Mouse (Mus musculus): ENCODE data around the gene Sdk1. TPM values are rescaled to one million over a fixed set of nuclear protein-coding genes. Genes with fewer than 3 reads are reported as not detected.

Gene Sdk1
- polyA plus RNA-seq (2012; ENCODE audit: insufficient read depth, insufficient read length, missing spikeins): 0.11 and 0.55 TPM in 2 replicates

GRCm38 (mm10) chr5:141240841-141241543 is at the start of gene Sdk1:
Sdk1 (plus strand) TSS chr5:141241490.
- Histone ChIP-seq H3K27ac (ENCODE audit: insufficient read depth, low read depth, low read length) (no peak within 1 kb of the TSS), H3K4me1 (ENCODE audit: control insufficient read depth, insufficient read depth, low read length) (no peaks in the 10 kb centered on the region), H3K4me3 (ENCODE audit: insufficient read depth, low read length) (peak within 1 kb of the TSS; percentile 55)
- TF ChIP-seq CTCF (IDR thresholded peaks at IDR 0.05; ENCODE audit: low read depth, low read length): no peak
- no peak for TF ChIP-seq POLR2A (IDR thresholded peaks at IDR 0.05; ENCODE audit: borderline replicate concordance, low read depth, low read length)

- Histone ChIP-seq H3K4me3 (ENCODE audit: insufficient read depth, low read length) (no peak overlapping the region), H3K27ac (ENCODE audit: insufficient read depth, low read depth, low read length) (no peak overlapping the region), H3K4me1 (ENCODE audit: control insufficient read depth, insufficient read depth, low read length) (no peaks in the 10 kb centered on the region)
- no peak for TF ChIP-seq POLR2A (IDR thresholded peaks at IDR 0.05; ENCODE audit: borderline replicate concordance, low read depth, low read length)
- no peak for TF ChIP-seq CTCF (IDR thresholded peaks at IDR 0.05; ENCODE audit: low read depth, low read length)
Observed at GRCm38 (mm10) chr5:141197278-141197677, 44.0 kb upstream of the Sdk1 start.

- TF ChIP-seq CTCF (IDR thresholded peaks at IDR 0.05; ENCODE audit: low read depth, low read length): no peak
- no peak for TF ChIP-seq POLR2A (IDR thresholded peaks at IDR 0.05; ENCODE audit: borderline replicate concordance, low read depth, low read length)
- H3K4me1 ChIP-seq (ENCODE audit: control insufficient read depth, insufficient read depth, low read length): no peaks in the 10 kb centered on the region
- no peak overlapping the region for H3K4me3 ChIP-seq (ENCODE audit: insufficient read depth, low read length)
- H3K27ac ChIP-seq (ENCODE audit: insufficient read depth, low read depth, low read length): no peak overlapping the region
Observed at GRCm38 (mm10) chr5:141202276-141203065, 38.8 kb upstream of the Sdk1 start.

GRCm38 (mm10) chr5:141207061-141207460 is 34.2 kb upstream of the Sdk1 start:
- TF ChIP-seq CTCF (IDR thresholded peaks at IDR 0.05; ENCODE audit: low read depth, low read length) (no peak), POLR2A (IDR thresholded peaks at IDR 0.05; ENCODE audit: borderline replicate concordance, low read depth, low read length) (no peak)
- Histone ChIP-seq H3K27ac (ENCODE audit: insufficient read depth, low read depth, low read length) (no peak overlapping the region), H3K4me1 (ENCODE audit: control insufficient read depth, insufficient read depth, low read length) (no peaks in the 10 kb centered on the region), H3K4me3 (ENCODE audit: insufficient read depth, low read length) (no peak overlapping the region)

- no peak overlapping the region for H3K4me3 ChIP-seq (ENCODE audit: insufficient read depth, low read length)
- H3K4me1 ChIP-seq (ENCODE audit: control insufficient read depth, insufficient read depth, low read length): no peaks in the 10 kb centered on the region
- no peak overlapping the region for H3K27ac ChIP-seq (ENCODE audit: insufficient read depth, low read depth, low read length)
- TF ChIP-seq CTCF (IDR thresholded peaks at IDR 0.05; ENCODE audit: low read depth, low read length) (no peak), POLR2A (IDR thresholded peaks at IDR 0.05; ENCODE audit: borderline replicate concordance, low read depth, low read length) (no peak)
Observed at GRCm38 (mm10) chr5:141225243-141225642, 16.0 kb upstream of the Sdk1 start.

- TF ChIP-seq CTCF (IDR thresholded peaks at IDR 0.05; ENCODE audit: low read depth, low read length) (no peak), POLR2A (IDR thresholded peaks at IDR 0.05; ENCODE audit: borderline replicate concordance, low read depth, low read length) (no peak)
- no peak overlapping the region for H3K4me3 ChIP-seq (ENCODE audit: insufficient read depth, low read length)
- H3K27ac ChIP-seq (ENCODE audit: insufficient read depth, low read depth, low read length): no peak overlapping the region
- no peaks in the 10 kb centered on the region for H3K4me1 ChIP-seq (ENCODE audit: control insufficient read depth, insufficient read depth, low read length)
Observed at GRCm38 (mm10) chr5:141234326-141234725, 7.0 kb upstream of the Sdk1 start.

GRCm38 (mm10) chr5:141239401-141239800 is 1.9 kb upstream of the Sdk1 start:
- TF ChIP-seq POLR2A (IDR thresholded peaks at IDR 0.05; ENCODE audit: borderline replicate concordance, low read depth, low read length): no peak
- Histone ChIP-seq H3K4me1 (ENCODE audit: control insufficient read depth, insufficient read depth, low read length) (no peaks in the 10 kb centered on the region), H3K4me3 (ENCODE audit: insufficient read depth, low read length) (no peak overlapping the region), H3K27ac (ENCODE audit: insufficient read depth, low read depth, low read length) (no peak overlapping the region)

GRCm38 (mm10) chr5:141240441-141240840 is 849 bp upstream of the Sdk1 start:
- Histone ChIP-seq H3K4me3 (ENCODE audit: insufficient read depth, low read length) (no peak overlapping the region), H3K4me1 (ENCODE audit: control insufficient read depth, insufficient read depth, low read length) (no peaks in the 10 kb centered on the region), H3K27ac (ENCODE audit: insufficient read depth, low read depth, low read length) (no peak overlapping the region)
- TF ChIP-seq CTCF (IDR thresholded peaks at IDR 0.05; ENCODE audit: low read depth, low read length) (no peak), POLR2A (IDR thresholded peaks at IDR 0.05; ENCODE audit: borderline replicate concordance, low read depth, low read length) (no peak)

- Histone ChIP-seq H3K4me1 (ENCODE audit: control insufficient read depth, insufficient read depth, low read length) (no peaks in the 10 kb centered on the region), H3K4me3 (ENCODE audit: insufficient read depth, low read length) (peak overlapping the region; percentile 55), H3K27ac (ENCODE audit: insufficient read depth, low read depth, low read length) (no peak overlapping the region)
- TF ChIP-seq POLR2A (IDR thresholded peaks at IDR 0.05; ENCODE audit: borderline replicate concordance, low read depth, low read length) (no peak), CTCF (IDR thresholded peaks at IDR 0.05; ENCODE audit: low read depth, low read length) (no peak)
Observed at GRCm38 (mm10) chr5:141241645-141242284, 475 bp downstream of the Sdk1 start.

Data from bone marrow macrophage, adult 2 months (primary cell).